Mouse (Mus musculus): ENCODE results near the gene Fbxl22. TPM values are rescaled to one million over a fixed set of nuclear protein-coding genes. Genes with fewer than 3 reads are reported as not detected.

The Fbxl22 gene
- polyA plus RNA-seq, 1 experiment, result not detected

DNA sequence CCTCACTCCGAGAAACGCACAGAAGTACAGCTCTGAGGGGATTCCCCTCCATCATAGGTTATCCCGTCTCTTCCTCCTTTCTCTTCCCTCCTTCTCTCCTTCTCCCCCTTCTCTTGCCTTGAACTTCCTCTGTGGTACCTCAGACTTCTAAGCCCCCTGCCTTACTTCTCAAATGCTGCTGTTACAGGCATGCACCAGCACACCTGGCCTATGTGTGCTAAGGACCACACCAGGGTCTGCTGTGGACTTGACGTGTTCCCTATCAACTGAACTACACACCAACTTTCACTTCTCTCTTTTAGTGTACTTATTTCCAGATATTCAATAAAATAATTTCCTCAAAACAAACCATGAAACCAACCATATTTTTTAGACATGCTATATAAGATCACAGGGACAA is 28.4 kb upstream of the Fbxl22 start:
- no peak overlapping the region for H3K9ac ChIP-seq (ENCODE audit: low read depth, poor library complexity, severe bottlenecking)
- no peaks in the 10 kb centered on the region for H3K9me3 ChIP-seq (replicated peaks; ENCODE audit: control insufficient read depth, insufficient read depth, low read length, poor library complexity, severe bottlenecking)
- H3K36me3 ChIP-seq (ENCODE audit: control insufficient read depth, insufficient read depth, low read length, poor library complexity, severe bottlenecking), result no peaks in the 10 kb centered on the region; the same call in 1 of the 2 replicates
- H3K4me1 ChIP-seq (ENCODE audit: control insufficient read depth, insufficient read depth, low read length), result no peaks in the 10 kb centered on the region
- TF ChIP-seq EP300 (IDR thresholded peaks at IDR 0.05; ENCODE audit: insufficient read depth, low read depth, low read length), result no peak
- no peak for TF ChIP-seq POLR2A (IDR thresholded peaks at IDR 0.05; ENCODE audit: insufficient read depth, low read length)
- TF ChIP-seq CTCF (IDR thresholded peaks at IDR 0.05; ENCODE audit: low read depth, low read length), result no peak
- no peak overlapping the region for H3K4me3 ChIP-seq (ENCODE audit: low read depth, low read length)
- H3K27me3 ChIP-seq (ENCODE audit: control insufficient read depth, insufficient read depth, low read length, poor library complexity, severe bottlenecking), result no peaks in the 10 kb centered on the region
- H3K27ac ChIP-seq (ENCODE audit: insufficient read depth, low read length), result no peak overlapping the region

- no peak for TF ChIP-seq CTCF (IDR thresholded peaks at IDR 0.05; ENCODE audit: low read depth, low read length)
- no peak for TF ChIP-seq EP300 (IDR thresholded peaks at IDR 0.05; ENCODE audit: insufficient read depth, low read depth, low read length)
- TF ChIP-seq POLR2A (IDR thresholded peaks at IDR 0.05; ENCODE audit: insufficient read depth, low read length), result no peak
- Histone ChIP-seq H3K4me3 (ENCODE audit: low read depth, low read length) (no peak overlapping the region), H3K9ac (ENCODE audit: low read depth, poor library complexity, severe bottlenecking) (no peak overlapping the region), H3K27me3 (ENCODE audit: control insufficient read depth, insufficient read depth, low read length, poor library complexity, severe bottlenecking) (no peaks in the 10 kb centered on the region), H3K9me3 (replicated peaks; ENCODE audit: control insufficient read depth, insufficient read depth, low read length, poor library complexity, severe bottlenecking) (no peaks in the 10 kb centered on the region), H3K36me3 (ENCODE audit: control insufficient read depth, insufficient read depth, low read length, poor library complexity, severe bottlenecking) (0 out of 2 replicates have a peak, but pooled peaks cover 2% of the 10 kb centered on the region), H3K4me1 (ENCODE audit: control insufficient read depth, insufficient read depth, low read length) (no peaks in the 10 kb centered on the region), H3K27ac (ENCODE audit: insufficient read depth, low read length) (no peak overlapping the region)
Measured at GRCm38 (mm10) chr9:66521595-66521994, 7.2 kb upstream of the Fbxl22 start.

DNA sequence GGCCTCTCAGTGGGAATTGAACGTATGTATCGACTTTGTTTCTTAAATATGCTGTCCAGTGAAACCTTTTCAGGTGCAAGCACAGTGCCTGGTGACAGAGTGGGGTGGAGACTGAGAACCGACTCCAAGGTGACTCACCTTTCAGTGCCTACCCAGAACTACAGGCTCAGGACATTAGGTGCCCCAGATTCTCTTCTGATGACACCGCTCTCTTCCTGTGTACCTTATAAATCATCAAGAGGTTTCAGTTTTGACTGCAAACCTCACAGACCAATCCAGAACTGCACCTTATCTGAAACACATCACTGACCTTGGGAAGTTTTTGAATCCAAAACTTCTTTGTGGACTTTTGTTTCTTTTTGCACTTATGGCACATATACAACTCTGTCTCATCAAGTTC is 5.9 kb upstream of the Fbxl22 start:
- Histone ChIP-seq H3K4me1 (ENCODE audit: control insufficient read depth, insufficient read depth, low read length) (no peaks in the 10 kb centered on the region), H3K4me3 (ENCODE audit: low read depth, low read length) (no peak overlapping the region), H3K36me3 (ENCODE audit: control insufficient read depth, insufficient read depth, low read length, poor library complexity, severe bottlenecking) (0 out of 2 replicates have a peak, but pooled peaks cover 2% of the 10 kb centered on the region), H3K27ac (ENCODE audit: insufficient read depth, low read length) (no peak overlapping the region), H3K27me3 (ENCODE audit: control insufficient read depth, insufficient read depth, low read length, poor library complexity, severe bottlenecking) (no peaks in the 10 kb centered on the region), H3K9ac (ENCODE audit: low read depth, poor library complexity, severe bottlenecking) (no peak overlapping the region), H3K9me3 (replicated peaks; ENCODE audit: control insufficient read depth, insufficient read depth, low read length, poor library complexity, severe bottlenecking) (no peaks in the 10 kb centered on the region)
- TF ChIP-seq CTCF (IDR thresholded peaks at IDR 0.05; ENCODE audit: low read depth, low read length), result no peak
- TF ChIP-seq EP300 (IDR thresholded peaks at IDR 0.05; ENCODE audit: insufficient read depth, low read depth, low read length), result no peak
- TF ChIP-seq POLR2A (IDR thresholded peaks at IDR 0.05; ENCODE audit: insufficient read depth, low read length), result no peak

- TF ChIP-seq CTCF (IDR thresholded peaks at IDR 0.05; ENCODE audit: low read depth, low read length) (no peak), EP300 (IDR thresholded peaks at IDR 0.05; ENCODE audit: insufficient read depth, low read depth, low read length) (no peak), POLR2A (IDR thresholded peaks at IDR 0.05; ENCODE audit: insufficient read depth, low read length) (no peak)
- Histone ChIP-seq H3K4me1 (ENCODE audit: control insufficient read depth, insufficient read depth, low read length) (no peaks in the 10 kb centered on the region), H3K27me3 (ENCODE audit: control insufficient read depth, insufficient read depth, low read length, poor library complexity, severe bottlenecking) (no peaks in the 10 kb centered on the region), H3K27ac (ENCODE audit: insufficient read depth, low read length) (no peak overlapping the region), H3K36me3 (ENCODE audit: control insufficient read depth, insufficient read depth, low read length, poor library complexity, severe bottlenecking) (0 out of 2 replicates have a peak, but pooled peaks cover 2% of the 10 kb centered on the region), H3K9me3 (replicated peaks; ENCODE audit: control insufficient read depth, insufficient read depth, low read length, poor library complexity, severe bottlenecking) (no peaks in the 10 kb centered on the region), H3K4me3 (ENCODE audit: low read depth, low read length) (no peak overlapping the region), H3K9ac (ENCODE audit: low read depth, poor library complexity, severe bottlenecking) (no peak overlapping the region)
Measured at GRCm38 (mm10) chr9:66518901-66519300, 4.5 kb upstream of the Fbxl22 start.

DNA sequence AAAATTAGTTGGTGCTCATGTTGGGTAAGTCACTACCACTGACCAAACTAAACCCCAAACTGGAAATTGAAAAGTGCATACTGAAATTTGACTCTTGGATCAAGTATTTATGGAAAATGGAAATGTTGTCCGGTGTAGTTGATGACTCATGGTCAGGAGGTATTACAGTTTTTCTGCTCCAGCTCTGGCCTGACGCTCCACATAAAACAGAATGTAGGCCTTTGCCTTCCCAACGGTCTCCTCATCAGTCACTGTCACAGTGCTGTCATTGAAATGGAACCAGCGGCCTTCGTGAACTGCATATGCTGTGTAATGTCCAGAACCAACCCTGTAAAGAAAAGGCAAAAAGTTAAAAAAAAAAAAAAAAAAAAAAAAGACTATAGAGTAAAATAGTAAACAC is 3.9 kb upstream of the Fbxl22 start:
- no peak for TF ChIP-seq CTCF (IDR thresholded peaks at IDR 0.05; ENCODE audit: low read depth, low read length)
- no peak for TF ChIP-seq POLR2A (IDR thresholded peaks at IDR 0.05; ENCODE audit: insufficient read depth, low read length)
- TF ChIP-seq EP300 (IDR thresholded peaks at IDR 0.05; ENCODE audit: insufficient read depth, low read depth, low read length), result no peak

DNA sequence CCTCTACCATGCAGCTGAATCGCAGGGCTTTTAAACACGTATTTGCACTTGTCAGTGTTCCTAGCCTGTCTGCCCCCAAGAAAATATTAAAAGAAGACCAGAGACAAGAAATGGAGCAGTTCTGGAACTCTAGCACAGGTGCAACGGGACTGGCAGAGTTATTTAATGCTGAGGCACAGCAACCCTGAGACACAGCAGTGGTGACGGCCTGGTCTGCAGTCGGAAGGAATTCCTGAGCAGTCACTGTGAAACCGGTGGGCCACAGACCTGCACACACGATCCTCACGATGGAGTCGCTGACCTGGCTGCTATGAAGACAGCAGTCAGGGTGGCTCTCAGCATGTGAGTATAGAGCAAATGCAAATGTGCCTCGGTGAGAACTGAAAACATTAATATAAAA is 3.4 kb upstream of the Fbxl22 start:
- Histone ChIP-seq H3K27ac (ENCODE audit: insufficient read depth, low read length) (no peak overlapping the region), H3K9me3 (replicated peaks; ENCODE audit: control insufficient read depth, insufficient read depth, low read length, poor library complexity, severe bottlenecking) (no peaks in the 10 kb centered on the region), H3K4me3 (ENCODE audit: low read depth, low read length) (no peak overlapping the region), H3K9ac (ENCODE audit: low read depth, poor library complexity, severe bottlenecking) (no peak overlapping the region), H3K36me3 (ENCODE audit: control insufficient read depth, insufficient read depth, low read length, poor library complexity, severe bottlenecking) (0 out of 2 replicates have a peak, but pooled peaks cover 2% of the 10 kb centered on the region), H3K27me3 (ENCODE audit: control insufficient read depth, insufficient read depth, low read length, poor library complexity, severe bottlenecking) (no peaks in the 10 kb centered on the region), H3K4me1 (ENCODE audit: control insufficient read depth, insufficient read depth, low read length) (no peaks in the 10 kb centered on the region)
- TF ChIP-seq POLR2A (IDR thresholded peaks at IDR 0.05; ENCODE audit: insufficient read depth, low read length), result no peak

More for the DNA sequence above, 3.9 kb upstream of the Fbxl22 start:
- H3K4me3 ChIP-seq (ENCODE audit: low read depth, low read length), result no peak overlapping the region
- H3K9me3 ChIP-seq (replicated peaks; ENCODE audit: control insufficient read depth, insufficient read depth, low read length, poor library complexity, severe bottlenecking), result no peaks in the 10 kb centered on the region
- H3K4me1 ChIP-seq (ENCODE audit: control insufficient read depth, insufficient read depth, low read length), result no peaks in the 10 kb centered on the region
- H3K9ac ChIP-seq (ENCODE audit: low read depth, poor library complexity, severe bottlenecking), result no peak overlapping the region
- H3K36me3 ChIP-seq (ENCODE audit: control insufficient read depth, insufficient read depth, low read length, poor library complexity, severe bottlenecking), result 0 out of 2 replicates have a peak, but pooled peaks cover 2% of the 10 kb centered on the region
- no peaks in the 10 kb centered on the region for H3K27me3 ChIP-seq (ENCODE audit: control insufficient read depth, insufficient read depth, low read length, poor library complexity, severe bottlenecking)
- H3K27ac ChIP-seq (ENCODE audit: insufficient read depth, low read length), result no peak overlapping the region
